ENCODE assay signal across 8 mouse cellular contexts in genomic region chr2:118637888-118638526, GRCm38 (mm10). TPM values are rescaled to one million over a fixed set of nuclear protein-coding genes. Genes with fewer than 3 reads are reported as not detected.
DNase-seq lines count a peak whose midpoint lies in the region; ATAC-seq and TF ChIP-seq lines count a peak whose summit lies in the region.

No protein-coding gene starts in this region.

- no peaks in the 10 kb centered on the region for H3K36me3 ChIP-seq in kidney, adult 2 months (ENCODE audit: control insufficient read depth, insufficient read depth, low read length)
- peaks cover 17% of the 10 kb centered on the region for H3K36me3 ChIP-seq in limb, embryonic 11.5 days (ENCODE audit: control insufficient read depth, insufficient read depth, low read length)
- no peaks in the 10 kb centered on the region for H3K36me3 ChIP-seq in midbrain, embryonic 16.5 days (ENCODE audit: control insufficient read depth, insufficient read depth, low read length)

- no peaks in the 10 kb centered on the region for H3K9me3 ChIP-seq in limb, embryonic 11.5 days (ENCODE audit: control insufficient read depth, low read length)
- H3K9me3 ChIP-seq in midbrain, embryonic 16.5 days (replicated peaks; ENCODE audit: control insufficient read depth, low read length, poor library complexity, severe bottlenecking): no peaks in the 10 kb centered on the region

- TF ChIP-seq CTCF in kidney, adult 2 months (conservative IDR thresholded peaks at IDR 0.05; ENCODE audit: insufficient read depth, insufficient read length, low read depth, low read length): peak; percentile 80

- no peaks in the 10 kb centered on the region for H3K27me3 ChIP-seq in kidney, adult 2 months (replicated peaks; ENCODE audit: control insufficient read depth, insufficient read depth, low read length)
- no peaks in the 10 kb centered on the region for H3K27me3 ChIP-seq in limb, embryonic 11.5 days (ENCODE audit: control insufficient read depth, insufficient read depth, low read length)
- no peaks in the 10 kb centered on the region for H3K27me3 ChIP-seq in midbrain, embryonic 16.5 days (ENCODE audit: control insufficient read depth, insufficient read depth, low read depth, low read length)

- TF ChIP-seq POLR2A in kidney, adult 2 months (IDR thresholded peaks at IDR 0.05; ENCODE audit: low read depth, low read length): no peak

- no peak overlapping the region for H3K4me2 ChIP-seq in limb, embryonic 11.5 days (ENCODE audit: low read depth, severe bottlenecking)
- peak overlapping the region; percentile 35; the same call in 1 of the 2 replicates for H3K4me2 ChIP-seq in midbrain, embryonic 16.5 days (ENCODE audit: low read length)

- H3K4me1 ChIP-seq in kidney, adult 2 months (ENCODE audit: control insufficient read depth, insufficient read depth, low read length): no peaks in the 10 kb centered on the region
- no peaks in the 10 kb centered on the region for H3K4me1 ChIP-seq in limb, embryonic 11.5 days (ENCODE audit: control insufficient read depth, insufficient read depth, low read length)
- H3K4me1 ChIP-seq in midbrain, embryonic 16.5 days (ENCODE audit: control insufficient read depth, insufficient read depth, low read length): no peaks in the 10 kb centered on the region; the same call in 1 of the 2 replicates

- DNase-seq in urinary bladder, adult 18-20 months (ENCODE audit: low spot score in 2 of 2): peak; percentile 48 to 50
- no peak for DNase-seq in urinary bladder, postnatal 10 days (ENCODE audit: low spot score)
- peak; percentile 61 to 77 for DNase-seq in cerebellum, postnatal 4 days (ENCODE audit: low spot score in 2 of 2)
- DNase-seq in gastrocnemius, postnatal 10 days: peak; percentile 72
- peak; percentile 69 for DNase-seq in kidney, adult 2 months
- peak; percentile 83 for DNase-seq in limb, embryonic 11.5 days (ENCODE audit: low spot score)
- DNase-seq in spleen, postnatal 14 days (ENCODE audit: low spot score in 2 of 2): peak; percentile 64 to 79

- 40% methylated on average over 8 of the region's 8 CpGs for WGBS in kidney, adult 2 months
- WGBS in limb, embryonic 11.5 days: 52% methylated on average over 8 of the region's 8 CpGs
- WGBS in midbrain, embryonic 16.5 days: 41% methylated on average over 8 of the region's 8 CpGs

- ATAC-seq in limb, embryonic 11.5 days (ENCODE audit: insufficient number of reproducible peaks, low FRiP score, low TSS enrichment, low read depth): no peak
- ATAC-seq in midbrain, embryonic 16.5 days: peak; percentile 88

- no peak overlapping the region for H3K4me3 ChIP-seq in kidney, adult 2 months (ENCODE audit: insufficient read depth, low read depth, low read length)
- H3K4me3 ChIP-seq in limb, embryonic 11.5 days (ENCODE audit: low read depth, low read length): no peak overlapping the region
- no peak overlapping the region for H3K4me3 ChIP-seq in midbrain, embryonic 16.5 days (ENCODE audit: low read depth, low read length)

- no peak overlapping the region for H3K9ac ChIP-seq in limb, embryonic 11.5 days (ENCODE audit: low read length)
- peak overlapping the region; percentile 25; the same call in 1 of the 2 replicates for H3K9ac ChIP-seq in midbrain, embryonic 16.5 days (ENCODE audit: low read depth, low read length)

- no peak overlapping the region for H3K27ac ChIP-seq in kidney, adult 2 months (ENCODE audit: insufficient read depth, low read depth, low read length)
- no peak overlapping the region for H3K27ac ChIP-seq in limb, embryonic 11.5 days (replicated peaks; ENCODE audit: low read depth, low read length)
- no peak overlapping the region for H3K27ac ChIP-seq in midbrain, embryonic 16.5 days (ENCODE audit: low read length)

RNA-seq across cellular contexts. Expression of gene Pak6, which starts 25.1 kb away (rescaled TPM):
- total RNA-seq in gastrocnemius, postnatal 10 days (2021): under 1 TPM; 0.33 to 0.43 TPM
- polyA plus RNA-seq in kidney, adult 2 months (2012; rRNA removed): 10.9 and 13.7 TPM in 2 replicates
- polyA plus RNA-seq in limb, embryonic 11.5 days (2014; fragmentation: Nextera tagmentation; extraction: Ambion mirVana): 0.33 and 0.50 TPM in 2 replicates
- polyA plus RNA-seq in midbrain, embryonic 16.5 days (2015; fragmentation: Nextera tagmentation; extraction: Ambion mirVana): 62.7 and 65.5 TPM in 2 replicates

RNA-seq across cellular contexts. Expression of gene Bub1b, which starts 40.0 kb away (rescaled TPM):
- total RNA-seq in gastrocnemius, postnatal 10 days (2021): 10 to 100 TPM in 1 of 2 experiments, 1 to 10 TPM in 1; 9.2 to 15.6 TPM
- polyA plus RNA-seq in kidney, adult 2 months (2012; rRNA removed): 0.68 and 0.72 TPM in 2 replicates
- polyA plus RNA-seq in limb, embryonic 11.5 days (2014; fragmentation: Nextera tagmentation; extraction: Ambion mirVana): 145 and 155 TPM in 2 replicates
- 7.0 and 8.8 TPM in 2 replicates for polyA plus RNA-seq in midbrain, embryonic 16.5 days (2015; fragmentation: Nextera tagmentation; extraction: Ambion mirVana)

Comparison
In these comparisons a context has a peak if more than half of its experiments do, and no peak if none do; other contexts are left out.
1. RNA of gene Bub1b, which starts 40.0 kb away (polyA plus RNA-seq): 145 to 155 TPM in limb, embryonic 11.5 days; 7.0 to 8.8 TPM in midbrain, embryonic 16.5 days and 0.68 to 0.72 TPM in kidney, adult 2 months; every median in the first group is over 10 times any median in the second.